Mouse (Mus musculus): Measurements from ENCODE around the gene Ldoc1. TPM values are rescaled to one million over a fixed set of nuclear protein-coding genes. Genes with fewer than 3 reads are reported as not detected.

Gene Ldoc1
- 1 to 10 TPM; 2.0 to 3.7 (median 3.0) TPM for total RNA-seq (2022)

DNA sequence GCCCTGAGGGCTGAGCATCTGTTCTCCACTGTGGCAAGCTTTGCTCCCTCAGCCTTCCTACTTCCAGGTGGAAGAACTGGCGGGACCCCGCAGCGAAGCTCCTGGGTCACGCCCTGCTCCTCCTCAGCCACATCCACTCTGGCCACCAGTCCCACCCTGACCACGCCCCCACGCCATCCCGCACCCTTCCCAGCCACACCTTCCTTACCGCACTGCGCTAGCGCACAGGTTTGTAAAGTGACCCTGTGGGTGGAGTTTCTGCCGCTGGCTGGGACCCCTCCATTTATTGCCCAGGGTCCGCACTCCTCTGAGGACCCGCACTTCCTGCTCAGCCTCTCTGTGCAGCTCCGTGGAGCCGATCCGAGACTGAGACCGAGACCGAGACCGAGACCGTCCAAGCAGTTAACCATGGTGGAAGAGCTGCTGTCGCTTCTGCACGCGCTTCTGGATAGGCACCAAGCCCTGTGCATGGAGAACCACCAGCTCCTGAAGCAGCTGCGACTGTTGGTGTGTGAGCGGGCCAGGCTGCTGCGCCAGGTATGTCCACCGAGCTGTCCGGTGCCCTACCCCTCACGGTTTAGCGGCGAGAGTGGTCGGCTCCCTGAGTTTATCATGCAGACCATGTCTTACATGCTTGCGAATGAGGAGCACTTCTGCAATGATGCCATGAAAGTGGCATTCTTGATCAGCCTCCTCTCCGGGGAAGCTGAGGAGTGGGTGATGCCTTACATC lies at the start of gene Ldoc1:
Gene Ldoc1, plus strand, starts transcription at position 196 of the 732 bp plus-strand sequence.
- no peak for DNase-seq

DNA sequence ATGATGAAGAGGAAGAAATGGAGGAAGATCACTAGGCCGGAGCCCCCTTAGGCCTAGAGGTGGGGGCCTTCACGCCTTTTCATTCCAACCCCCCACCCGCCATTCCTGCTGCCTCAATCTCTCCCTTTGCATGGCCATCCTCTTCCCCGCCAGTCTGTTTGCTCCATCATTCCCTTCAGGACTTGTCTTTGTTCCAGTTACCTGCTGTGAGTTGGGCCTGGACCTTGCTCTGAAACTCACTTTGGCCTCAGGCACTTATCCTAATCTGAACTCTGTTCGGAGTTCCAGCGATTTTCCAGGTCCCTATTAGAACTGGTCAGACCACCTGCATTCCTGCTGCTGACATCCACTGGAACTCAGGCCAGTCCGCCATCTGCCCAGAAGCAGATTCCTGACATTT lies 834 bp downstream of the Ldoc1 start:
- no peak for DNase-seq

DNA sequence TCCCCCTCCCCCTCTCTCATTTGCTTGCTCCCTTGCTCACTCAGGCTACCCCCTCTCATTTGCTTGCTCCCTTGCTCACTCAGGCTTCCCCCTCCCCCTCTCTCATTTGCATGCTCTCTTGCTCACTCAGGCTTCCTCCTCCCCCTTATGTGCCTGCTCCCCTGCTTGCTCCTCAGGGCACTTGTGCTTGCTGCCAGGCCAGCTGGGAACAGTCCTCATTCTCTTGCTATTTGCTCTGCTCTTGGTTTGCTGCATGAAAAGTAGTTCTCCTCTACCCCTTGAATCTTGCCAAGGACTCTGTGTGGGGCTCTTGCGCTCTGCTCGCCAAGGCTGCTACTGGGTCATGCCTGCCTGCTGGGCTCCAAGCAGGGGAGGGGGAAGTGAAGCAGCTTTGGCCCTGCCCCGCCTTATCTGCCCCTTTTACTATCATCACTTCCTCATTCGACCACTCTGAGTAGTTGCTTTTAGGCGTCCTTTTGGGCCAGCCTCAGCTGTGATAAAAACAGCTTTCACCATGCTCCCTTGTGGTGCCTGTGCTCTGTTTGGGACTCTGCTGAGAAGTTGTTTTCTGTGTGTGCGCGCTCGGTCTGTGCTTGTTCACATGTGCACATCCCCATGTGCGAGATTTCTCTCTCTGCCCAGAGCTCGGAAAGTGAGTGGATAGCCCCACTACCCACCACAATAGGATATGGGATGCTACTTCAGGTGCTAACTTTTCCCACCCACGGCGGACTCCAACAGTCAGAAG lies 13.2 kb downstream of the Ldoc1 start:
- DNase-seq: no peak

DNA sequence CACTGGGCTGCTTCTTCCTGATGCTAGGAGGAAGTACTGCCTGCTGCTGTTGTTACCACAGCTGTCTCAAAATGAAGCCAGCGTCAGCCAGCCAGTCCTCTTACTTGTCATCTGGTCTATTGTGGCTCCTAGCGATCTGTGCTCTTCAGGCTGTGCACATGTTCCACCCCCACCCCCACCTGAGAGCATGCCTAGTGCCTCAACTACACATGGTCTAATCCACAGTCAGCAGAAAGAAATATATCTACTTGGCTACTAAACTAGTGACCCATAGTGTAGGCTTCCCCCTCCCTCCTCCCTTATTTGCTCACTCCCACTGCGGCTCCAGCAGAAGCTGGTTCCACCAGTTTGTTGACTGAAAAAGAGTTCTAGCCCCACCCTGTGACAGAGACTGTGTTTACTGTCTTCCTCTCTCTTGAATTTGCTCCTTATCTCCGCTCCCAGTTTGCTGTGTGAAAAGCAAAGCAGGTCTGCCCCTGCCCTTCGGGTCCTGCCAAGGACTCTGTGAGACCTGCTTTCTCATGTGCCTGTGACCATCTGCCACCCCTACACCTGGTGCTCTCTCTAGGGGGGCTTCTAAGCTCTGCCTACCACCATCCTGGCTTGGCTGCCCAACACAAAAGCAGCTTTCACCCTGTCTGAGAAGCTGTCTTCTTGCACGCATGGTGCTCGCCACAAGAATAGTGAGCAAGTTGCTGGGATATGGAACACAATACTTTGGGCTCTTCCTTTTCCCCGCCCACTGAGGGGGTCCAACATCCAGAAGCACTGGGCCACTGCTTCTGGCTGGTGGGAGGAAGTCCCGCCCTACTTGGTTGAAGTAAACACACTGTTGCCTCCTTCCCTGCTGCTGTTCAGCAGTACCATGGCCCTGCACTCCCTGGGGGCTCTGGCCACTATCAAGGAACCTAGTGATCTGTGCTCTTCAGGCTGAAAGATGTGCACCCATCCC lies 14.0 kb downstream of the Ldoc1 start:
- no peak for DNase-seq

DNA sequence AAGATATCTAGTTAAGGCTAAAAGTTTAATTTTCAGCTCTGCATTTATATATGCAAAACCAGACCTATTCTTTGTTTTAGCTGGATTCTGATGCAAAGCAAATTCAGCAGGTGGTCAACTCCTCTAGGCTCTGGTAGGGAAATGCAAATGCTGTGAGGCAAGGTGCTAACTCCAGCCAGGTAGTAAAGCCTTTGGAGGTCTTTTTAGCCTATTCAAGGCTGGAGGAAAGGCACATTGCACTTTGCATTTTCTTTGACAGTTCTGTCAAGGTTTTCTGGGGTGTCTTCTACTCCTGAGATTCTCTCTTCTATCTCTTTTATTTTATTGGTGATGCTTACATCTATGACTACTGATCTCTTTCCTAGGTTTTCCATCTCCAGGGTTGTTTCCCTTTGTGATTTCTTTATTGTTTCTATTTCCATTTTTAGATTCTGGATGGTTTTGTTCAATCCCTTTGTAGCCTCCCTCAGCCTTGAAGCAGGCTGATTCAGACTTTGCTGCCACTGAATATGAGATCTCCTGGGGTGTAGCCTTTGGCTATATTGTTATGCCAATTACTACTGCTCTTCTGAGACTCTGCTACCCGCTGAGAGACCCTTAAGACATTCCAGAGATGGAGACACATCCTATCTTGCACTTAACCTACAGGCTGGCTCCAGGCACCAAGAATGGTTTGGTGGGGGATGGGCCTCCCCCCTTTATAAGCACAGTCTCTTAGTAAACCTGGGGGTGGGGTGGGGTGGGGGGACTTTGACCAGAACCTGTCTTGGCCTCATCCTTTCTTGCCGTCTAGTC lies 18.4 kb downstream of the Ldoc1 start:
- no peak for DNase-seq

Data from adrenal gland, adult 8-10 months (tissue).